Mouse (Mus musculus) heart, adult 11 months (tissue): ENCODE results near the gene Lsm11.

Experiments used
- DNase-seq: peaks from one replicate; pipeline ENCODE4 v3.0.0; 2022

The Lsm11 gene

DNA sequence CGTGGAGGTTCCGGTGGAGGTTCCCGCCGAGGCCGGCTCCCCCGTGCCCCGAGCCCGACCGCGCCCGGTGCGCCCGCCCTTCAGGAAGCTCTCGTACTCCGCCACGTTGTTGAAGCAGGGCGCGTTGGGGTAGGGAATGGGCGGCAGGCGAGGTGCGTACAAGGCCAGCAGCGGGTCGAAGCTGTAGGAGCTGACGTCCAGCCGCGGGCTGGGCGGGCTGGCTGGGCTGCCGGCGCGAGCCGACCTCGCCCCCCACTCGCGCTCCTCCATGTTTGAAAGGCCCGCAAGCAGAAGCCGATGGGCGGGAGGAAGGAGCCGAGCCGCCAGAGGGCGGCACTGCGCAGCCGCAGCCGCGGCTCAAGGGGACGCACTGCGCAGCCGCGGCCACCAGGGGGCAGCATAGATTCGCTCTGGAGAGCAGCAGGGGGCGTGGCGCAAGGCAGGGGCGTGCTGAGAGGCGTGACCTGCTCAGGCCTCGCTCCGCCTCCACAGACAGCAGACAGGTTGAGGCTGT is at the start of gene Lsm11:
Gene Lsm11, minus strand, starts transcription at position 293 of the 514 bp plus-strand sequence.
- DNase-seq: peak; percentile 99

DNA sequence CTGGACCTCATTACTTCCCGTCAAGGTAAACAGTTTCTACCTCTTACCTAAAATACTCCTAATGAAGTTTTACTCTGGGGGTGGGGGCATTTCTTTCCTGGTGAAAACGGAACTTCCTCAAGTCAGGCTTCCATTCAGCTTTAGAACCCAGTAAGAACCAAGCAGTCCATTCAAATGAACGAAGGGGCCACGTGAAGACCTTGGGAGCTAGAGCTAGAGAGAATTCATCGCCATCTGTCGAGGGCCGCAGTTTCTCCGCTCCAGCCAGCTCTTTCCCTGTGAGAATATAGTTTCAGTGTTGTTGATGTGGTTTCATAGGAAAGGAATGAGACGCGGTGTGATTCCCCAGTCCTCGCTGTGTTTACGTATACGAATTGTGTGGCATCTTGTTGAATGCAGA is 47.4 kb upstream of the Lsm11 start:
- DNase-seq: peak; percentile 51

DNA sequence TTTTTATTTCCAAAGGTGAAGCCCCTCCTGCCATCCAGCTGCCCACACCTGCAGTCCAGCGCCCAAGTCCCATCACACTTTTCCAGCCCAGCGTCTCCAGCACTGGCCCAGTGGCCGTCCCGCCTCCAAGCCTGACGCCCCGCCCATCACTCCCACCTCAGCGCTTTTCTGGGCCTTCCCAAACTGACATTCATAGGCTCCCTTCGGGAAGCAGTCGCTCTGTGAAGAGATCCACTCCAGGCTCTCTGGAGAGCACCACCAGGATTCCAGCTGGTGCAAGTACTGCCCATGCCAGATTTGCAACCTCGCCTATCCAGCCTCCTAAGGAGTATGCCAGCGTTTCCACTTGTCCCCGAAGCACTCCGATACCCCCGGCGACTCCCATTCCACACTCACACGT is 46.9 kb upstream of the Lsm11 start:
- peak; percentile 83 for DNase-seq

DNA sequence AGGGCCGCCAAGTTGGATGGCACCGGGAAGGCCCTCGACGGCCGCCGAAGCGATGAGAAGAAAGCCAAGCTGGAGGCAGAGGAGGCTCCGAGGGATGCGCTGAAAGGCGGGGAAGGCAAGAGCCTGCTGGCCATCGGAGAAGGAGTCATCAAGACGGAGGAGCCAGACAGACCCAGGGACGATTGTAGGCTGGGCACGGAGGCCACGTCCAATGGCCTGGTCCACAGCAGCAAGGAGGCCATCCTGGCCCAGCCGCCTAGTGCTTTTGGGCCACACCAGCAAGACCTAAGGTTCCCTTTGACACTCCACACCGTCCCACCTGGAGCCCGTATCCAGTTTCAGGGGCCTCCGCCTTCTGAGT is 36.1 kb upstream of the Lsm11 start:
- DNase-seq: no peak

DNA sequence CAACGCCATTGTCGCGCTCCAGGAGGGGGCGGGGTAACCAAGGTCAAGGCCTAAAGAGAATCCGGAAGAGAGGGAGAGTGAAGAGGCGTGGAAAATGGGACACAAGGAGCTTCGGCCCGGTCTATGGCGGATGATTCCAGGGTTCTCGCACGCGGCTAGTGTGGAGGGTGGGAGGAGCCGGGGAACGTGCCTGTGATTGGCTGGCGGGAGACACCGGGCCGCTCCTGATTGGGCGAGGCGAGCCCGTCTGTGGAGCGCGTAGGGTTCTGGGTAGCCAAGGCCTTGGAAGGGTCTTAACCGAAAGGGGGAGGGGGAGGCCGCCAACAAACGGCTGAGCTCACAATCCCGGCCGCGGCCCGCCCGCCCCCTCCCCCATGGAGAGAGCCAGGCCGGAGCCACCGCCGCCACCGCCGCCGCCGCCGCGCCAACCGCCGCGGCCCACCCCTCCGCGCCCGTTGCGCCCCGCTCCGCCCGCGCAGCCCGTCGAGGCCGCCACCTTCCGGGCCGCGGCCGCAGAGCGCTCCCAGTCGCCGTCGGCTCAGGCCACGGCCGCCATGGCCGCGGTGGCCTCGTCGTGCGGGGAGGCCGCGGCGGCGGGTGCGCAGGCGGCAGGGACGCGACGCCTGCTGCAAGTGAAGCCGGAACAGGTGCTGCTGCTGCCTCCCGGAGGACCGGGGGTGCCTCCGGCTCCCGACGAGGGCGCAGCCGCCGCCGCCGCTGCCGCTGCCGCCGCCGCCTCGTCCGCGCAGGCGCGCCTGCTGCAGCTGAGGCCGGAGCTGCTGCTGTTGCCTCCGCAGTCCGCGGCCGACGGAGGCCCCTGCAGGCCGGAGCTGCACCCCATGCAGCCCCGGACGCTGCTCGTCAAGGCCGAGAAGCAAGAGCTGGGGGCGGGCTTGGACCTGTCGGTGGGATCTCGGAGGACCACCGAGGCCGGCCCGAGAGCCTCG is 35.5 kb upstream of the Lsm11 start, which contains the start of gene Sox30:
Gene Sox30, plus strand, starts transcription at position 365 of the 947 bp plus-strand sequence.
- DNase-seq: peak; percentile 96

DNA sequence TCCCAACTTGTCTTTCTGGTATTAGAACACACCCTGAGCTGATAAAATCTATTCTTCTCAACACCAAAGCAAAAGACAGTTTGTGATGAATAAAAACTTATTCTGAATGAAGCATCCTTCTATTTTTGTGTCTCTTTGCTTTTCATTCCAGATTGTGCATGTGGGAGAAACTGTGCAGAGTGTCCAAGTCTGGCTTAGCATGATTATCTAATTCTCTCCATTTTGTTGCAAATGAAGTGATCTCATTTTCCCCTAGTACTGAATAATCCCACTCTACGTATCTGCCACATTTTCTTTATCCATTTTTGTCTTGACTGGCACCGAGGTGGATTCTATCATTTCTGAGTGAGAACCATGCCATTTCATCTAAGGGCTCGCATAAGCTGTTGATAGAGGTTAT is 31.3 kb upstream of the Lsm11 start:
- no peak for DNase-seq

DNA sequence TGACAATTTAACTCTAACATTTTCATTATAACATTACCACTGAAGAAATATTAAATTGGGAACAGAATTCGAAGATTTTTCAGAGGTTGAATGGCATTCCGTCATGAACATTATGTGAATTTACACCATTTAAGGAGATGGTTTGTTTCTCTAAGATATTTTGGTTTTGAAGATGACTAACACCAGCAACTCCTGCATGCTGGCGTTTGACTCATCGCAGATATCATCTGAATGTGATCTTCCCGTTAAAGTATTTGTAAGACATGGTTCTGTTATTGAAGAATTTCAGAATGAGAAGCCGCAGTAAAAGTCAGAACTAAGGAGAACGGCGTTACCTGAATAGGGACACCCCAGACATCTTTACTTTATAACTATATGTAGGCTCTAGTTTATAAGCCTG is 29.7 kb upstream of the Lsm11 start:
- DNase-seq: no peak

DNA sequence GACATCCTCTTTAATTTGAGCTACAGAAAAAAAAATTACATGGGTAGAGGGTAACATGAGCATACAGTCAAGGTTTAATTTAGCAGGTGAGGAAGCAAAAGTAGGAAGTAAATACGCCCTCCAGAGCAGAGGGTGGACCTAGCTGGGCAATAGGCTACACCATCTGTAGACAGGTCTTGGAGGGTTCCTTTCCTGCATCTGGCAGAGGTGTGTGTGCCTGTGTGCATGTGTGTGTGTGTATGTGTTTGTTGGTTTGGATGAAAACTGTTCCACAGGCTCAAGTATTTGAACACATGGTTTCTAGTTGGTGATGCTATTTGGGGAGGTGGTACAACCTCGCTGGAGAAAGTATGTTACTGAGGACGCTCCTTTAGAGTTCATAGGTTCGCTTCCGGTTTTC is 28.9 kb upstream of the Lsm11 start:
- no peak for DNase-seq

DNA sequence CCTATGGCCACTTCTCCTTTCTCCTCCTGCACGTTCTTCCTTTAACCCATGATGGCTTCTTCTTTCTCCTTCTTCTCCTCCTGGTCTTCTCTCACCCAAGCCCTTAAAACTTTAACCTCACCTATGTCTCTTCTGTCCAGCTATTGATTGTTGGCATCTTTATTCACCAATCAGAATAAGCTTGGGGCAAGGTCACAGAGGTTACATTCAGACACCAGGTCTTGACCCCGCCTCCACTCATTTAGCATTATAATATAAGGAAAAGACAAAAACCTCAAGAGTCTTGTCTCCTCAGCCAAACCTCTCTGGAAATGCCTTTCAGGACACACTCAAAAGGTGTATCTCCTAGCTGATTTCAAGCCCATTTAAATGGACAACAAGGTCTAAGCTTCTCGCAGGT is 23.7 kb upstream of the Lsm11 start:
- DNase-seq: no peak

DNA sequence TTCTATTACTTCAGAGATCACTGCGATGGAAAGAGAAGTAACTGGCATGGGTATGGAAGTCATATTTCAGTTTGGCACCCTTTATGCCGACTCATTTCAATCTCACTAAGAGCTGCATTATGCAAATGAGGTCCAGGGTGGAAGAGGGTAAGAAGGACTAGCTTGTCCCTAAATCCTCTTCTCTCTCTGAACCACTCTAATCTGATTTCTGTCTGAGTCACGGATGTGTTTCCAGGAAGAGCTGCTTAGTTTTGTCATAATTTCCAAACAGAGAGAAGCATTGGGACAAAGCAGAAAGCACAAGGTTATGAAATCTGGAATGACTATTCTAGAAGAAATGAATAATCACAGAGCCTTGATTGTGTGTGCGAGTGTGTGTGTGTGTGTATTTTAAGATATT is 22.2 kb upstream of the Lsm11 start:
- no peak for DNase-seq

DNA sequence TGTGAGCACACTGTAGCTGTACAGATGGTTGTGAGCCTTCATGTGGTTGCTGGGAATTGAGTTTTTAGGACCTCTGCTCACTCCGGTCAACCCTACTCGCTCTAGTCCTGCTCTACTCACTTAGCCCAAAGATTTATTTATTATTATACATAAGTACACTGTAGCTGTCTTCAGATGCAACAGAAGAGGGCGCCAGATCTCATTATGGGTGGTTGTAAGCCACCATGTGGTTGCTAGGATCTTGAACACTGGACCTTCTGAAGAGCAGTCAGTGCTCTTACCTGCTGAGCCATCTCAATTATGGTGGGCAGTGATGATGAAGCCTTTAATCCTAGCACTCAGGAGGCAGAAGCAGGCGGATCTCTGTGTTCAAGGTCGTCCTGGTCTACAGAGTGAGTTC is 15.3 kb upstream of the Lsm11 start:
- DNase-seq: no peak

DNA sequence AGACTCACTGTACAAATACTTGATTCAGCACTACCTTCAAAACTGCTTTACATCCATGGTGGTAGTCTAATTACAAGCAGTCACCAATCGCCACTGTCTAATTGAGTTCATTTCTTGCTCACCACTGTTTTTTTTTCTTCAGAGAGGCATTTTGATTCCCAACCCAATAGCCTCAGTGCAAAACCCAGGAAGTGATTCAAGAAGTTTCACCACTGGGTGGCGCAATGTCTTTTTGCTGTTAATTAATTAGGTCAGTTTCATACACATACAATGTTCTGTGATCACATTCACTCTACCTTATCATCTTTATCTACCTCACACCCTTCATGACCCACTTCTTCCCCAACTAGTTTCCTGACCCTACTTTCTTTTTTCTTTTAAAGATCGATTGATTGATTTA is 14.9 kb upstream of the Lsm11 start:
- DNase-seq: no peak

DNA sequence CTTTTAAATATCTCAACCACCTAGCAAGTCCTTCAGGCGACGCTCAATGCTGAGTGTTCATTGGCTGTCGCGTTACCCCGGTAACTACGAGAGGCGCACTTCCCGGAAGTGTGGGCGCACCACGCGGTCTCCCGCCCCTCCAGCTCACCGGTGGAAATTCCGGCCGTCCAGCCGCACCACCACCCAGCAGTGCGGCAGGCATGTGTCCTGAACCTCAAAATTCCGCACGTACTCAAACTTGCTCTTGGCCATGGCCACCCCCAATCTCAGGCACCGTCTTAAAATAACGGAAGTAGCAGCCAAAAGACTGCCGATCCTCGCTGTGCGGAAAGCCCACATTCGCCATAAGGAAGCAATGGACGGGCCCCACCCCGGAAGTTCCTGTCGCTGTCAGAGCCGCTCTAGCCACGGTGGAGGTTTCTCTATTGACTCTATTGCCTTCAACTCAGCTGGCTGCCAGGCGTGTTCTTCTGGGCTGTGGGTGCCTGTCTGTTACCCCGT is 10.4 kb upstream of the Lsm11 start, which contains the start of gene Thg1l:
Gene Thg1l, minus strand, starts transcription at position 368 of the 501 bp plus-strand sequence.
- DNase-seq: peak; percentile 100

DNA sequence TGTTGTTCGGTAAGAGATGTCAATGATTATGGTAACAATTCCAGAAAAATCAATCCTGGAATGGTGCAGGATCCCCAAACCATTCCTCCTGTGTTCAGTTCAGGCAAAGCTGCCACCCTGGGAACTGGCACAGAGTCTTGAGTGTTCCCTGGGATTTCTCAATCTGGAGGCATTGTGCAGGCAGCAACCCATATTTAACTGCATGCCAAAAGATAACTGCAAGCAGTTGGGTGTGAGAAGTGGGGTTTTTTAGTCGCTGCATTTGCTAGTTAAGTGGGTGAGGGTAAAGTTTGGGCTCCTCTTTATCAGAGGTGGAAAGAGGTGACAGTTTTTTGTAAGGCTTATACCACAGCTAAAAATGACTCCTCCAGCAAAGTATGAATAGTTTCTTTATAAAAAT is 2.8 kb upstream of the Lsm11 start:
- DNase-seq: peak; percentile 61

DNA sequence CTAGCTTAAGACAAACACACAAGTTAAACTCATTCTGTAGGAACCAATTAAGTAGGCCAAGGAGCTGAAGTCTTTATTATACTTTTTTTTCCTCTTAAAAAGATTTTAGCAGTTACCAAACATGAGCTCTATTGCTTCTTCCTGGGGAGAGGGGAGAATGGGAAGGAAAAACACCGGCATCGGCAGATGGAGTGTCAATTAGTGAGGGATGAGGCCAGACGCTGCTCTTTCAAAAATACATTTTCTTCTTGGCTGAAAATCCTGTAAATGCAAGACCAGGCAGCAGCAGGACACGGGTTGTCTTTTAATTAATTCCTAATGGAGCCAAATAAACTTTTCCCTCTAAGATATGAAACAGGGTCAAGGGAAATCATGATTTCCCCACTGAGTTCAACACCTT is 2.1 kb upstream of the Lsm11 start:
- DNase-seq: no peak

DNA sequence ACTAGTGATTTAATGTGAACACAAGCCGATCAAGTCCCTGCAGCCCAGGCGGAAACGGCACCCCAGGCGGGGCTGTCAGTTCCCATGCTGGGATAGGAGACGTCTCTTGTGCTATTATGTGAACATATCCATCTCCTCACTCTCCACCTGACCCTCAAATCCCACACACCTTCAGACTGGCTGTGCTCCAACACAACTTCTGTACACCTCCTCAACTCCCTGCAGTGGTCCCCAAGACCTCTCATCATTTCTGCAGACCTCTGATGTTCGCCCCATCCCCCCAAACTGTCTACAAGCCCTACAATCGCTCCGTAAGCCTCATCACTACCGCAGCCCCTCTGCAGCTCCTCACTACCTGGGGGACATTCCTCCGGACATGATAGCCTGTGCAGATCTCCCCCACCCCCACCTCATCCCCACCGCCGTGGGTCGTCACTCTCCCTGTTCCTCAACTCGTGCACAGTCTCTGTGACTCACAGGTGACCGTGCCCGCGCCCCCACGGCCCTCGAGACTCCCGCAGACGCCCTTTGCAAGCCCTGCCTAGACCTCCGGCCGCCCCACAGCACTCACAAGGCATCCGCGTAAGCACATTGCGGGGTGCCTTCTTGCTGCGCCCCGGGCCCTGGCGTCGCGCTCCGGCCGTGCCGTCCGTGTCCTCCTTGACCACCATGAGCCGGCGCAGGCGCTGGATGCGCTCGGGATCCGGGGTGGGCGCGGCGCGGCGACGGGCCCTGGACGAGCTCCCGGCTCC is 668 bp downstream of the Lsm11 start:
- DNase-seq: no peak

DNA sequence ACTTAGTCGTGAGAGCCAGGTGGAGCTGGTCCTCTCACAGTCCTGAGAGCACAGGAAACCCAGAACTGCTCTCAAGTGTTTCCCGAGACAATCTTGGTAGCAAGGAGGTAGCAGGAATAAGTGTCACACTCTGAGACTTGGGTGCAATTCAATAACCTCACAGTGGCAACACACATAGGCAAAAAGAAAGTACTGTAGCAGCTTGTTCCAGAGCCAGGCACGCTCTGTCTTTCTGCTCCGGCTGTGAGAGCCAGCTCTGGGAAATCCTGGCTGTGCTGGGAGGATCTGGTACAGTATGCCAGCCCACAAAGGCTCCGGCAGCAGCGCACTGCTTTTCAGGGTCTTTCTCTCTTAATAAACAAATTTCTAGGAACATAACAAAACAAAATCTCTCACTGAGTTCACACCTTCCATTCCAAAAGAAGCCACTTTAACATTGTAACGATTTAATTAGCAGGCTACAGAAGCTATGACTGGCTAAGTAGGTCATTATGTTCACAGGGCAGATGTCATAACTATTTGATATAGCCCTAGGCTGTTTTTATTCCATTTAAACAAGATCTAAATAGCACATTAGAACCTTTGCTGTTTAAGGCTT is 1.5 kb downstream of the Lsm11 start:
- peak; percentile 87 for DNase-seq

DNA sequence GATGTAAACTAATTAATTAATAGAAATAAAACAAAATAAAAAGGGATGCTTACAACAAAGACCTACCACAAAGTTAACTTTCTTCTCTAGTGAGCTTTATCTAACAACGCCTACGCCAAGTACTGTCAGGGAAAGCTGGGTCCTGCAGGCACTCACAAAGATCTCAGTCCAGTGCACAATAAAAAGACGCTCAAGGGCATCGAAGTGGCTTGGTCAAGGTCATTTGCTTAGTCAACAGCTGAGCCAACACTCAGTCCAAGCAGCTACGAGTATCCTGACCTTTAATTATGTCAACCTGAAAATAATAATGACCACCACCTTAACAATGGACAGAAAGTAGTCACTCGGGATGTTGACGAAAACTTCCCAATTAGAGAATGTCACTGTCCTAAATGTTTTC is 2.5 kb downstream of the Lsm11 start:
- peak; percentile 28 for DNase-seq

DNA sequence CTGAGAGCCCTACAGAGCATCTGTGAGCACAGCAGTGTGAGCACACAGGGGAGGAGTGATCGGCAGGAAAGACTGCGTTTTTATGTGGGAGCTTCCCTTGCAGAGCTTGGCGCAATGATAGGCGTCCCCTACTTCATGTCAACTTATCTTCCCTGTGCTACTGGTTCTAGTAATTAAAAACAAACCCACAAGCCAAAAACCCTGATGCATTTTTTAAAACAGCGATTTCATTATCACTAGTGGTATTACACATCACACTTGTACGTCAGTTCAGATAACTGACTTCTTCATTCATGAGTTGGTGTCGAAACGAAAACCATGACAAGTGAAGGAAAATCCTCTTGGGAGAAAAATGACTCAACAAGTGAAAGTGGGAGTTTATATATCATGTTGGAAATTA is 5.8 kb downstream of the Lsm11 start:
- DNase-seq: no peak

DNA sequence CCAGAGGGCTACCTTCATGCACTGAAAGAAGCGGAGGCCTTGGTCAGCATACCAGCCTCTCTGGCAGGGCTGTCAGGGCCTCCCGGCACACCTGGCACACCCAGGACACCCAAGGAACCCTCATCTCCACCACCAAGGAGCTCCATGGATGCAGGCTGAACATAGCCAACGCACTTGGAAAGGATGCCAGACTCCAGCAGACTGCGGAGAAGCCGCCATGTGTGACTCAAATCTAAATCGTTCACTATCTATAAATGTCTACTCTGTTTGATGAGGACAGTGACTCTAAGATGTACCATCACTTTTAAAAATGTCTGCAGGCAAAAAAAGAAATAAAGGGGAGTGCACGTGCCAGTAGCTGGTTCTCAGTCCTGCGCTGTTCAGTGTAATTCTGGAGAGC is 7.3 kb downstream of the Lsm11 start:
- no peak for DNase-seq

DNA sequence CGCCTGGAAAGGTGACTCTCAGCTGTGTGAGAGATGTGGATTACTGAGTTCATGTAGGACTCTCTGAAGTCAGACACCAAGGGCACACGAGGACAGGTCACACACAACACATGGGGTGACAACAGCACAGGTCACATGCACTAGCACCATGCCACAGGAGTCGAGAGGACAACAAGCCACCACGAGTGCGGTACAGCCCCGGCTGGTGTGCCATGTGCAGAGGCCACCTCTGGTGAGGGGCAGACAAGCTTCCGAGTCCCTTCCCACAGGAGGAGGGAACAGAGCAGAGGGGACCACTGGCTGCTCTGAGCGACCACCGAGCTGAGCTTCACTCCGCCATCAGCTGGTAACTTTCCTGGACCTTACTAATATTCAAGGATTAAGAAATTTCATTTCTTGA is 12.0 kb downstream of the Lsm11 start:
- peak; percentile 91 for DNase-seq

DNA sequence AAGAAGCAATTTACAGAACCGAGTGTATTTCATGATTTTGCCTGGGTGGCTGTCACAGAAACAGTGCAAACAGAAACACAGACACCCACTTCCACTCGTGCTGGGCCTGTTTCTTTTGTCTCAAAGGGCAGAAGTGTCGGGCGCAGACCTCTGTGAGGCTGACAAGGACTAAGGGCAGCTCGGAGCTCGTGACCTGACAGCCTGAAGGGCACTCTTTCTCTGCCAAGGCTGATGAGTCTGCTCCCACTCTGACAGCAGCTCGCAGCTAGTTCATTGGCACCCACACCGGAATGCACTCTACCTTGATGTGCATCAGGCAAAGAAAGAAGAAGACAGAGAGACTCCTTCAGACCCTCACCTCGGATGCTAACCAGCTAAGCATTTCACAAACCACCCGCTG is 15.2 kb downstream of the Lsm11 start:
- DNase-seq: no peak

DNA sequence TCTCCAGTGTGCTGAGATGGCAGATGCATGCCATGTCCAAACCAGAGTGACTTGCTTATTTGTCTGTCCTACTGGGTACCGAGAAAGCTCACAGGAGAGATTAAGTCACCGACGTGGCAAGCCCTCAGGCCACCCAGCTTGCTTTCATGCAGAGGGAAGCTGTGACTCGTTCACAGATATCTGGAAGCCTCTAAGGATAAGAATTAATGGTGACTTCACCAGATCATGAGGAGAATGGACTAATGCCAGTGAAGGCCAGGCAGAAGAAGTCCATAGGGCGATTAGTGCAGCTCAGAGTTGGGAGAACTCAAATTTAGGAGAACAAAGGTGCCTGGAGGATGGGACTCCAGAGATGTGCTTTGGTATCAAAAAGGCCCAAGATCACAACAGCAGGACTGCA is 17.3 kb downstream of the Lsm11 start:
- no peak for DNase-seq
